In genomic region chr3:57911831-57912596, GRCm38 (mm10) we compare ENCODE assay signal across 8 mouse cellular contexts.
DNase-seq lines count a peak whose midpoint lies in the region; ATAC-seq and TF ChIP-seq lines count a peak whose summit lies in the region.

No protein-coding gene starts in this region.

- no peaks in the 10 kb centered on the region for H3K9me3 ChIP-seq in ES-E14 (ENCODE audit: control insufficient read depth, insufficient read depth, low read depth, low read length)
- no peaks in the 10 kb centered on the region for H3K9me3 ChIP-seq in lung, embryonic 16.5 days (ENCODE audit: control insufficient read depth, low read length)

- ATAC-seq in lung, embryonic 16.5 days (ENCODE audit: low read depth), result peak; percentile 66
- ATAC-seq in megakaryocyte-erythroid progenitor cell, adult 5-6 weeks (replicated peaks; ENCODE audit: low FRiP score, low TSS enrichment, poor library complexity, severe bottlenecking), result no peak

- no peak overlapping the region for H3K27ac ChIP-seq in ES-E14 (ENCODE audit: insufficient read depth, low read depth, low read length, poor library complexity, severe bottlenecking)
- peak overlapping the region; percentile 73 for H3K27ac ChIP-seq in layer of hippocampus, adult 2 months
- no peak overlapping the region for H3K27ac ChIP-seq in lung, embryonic 16.5 days (ENCODE audit: low read length)

- TF ChIP-seq CTCF in layer of hippocampus, adult 2 months (conservative IDR thresholded peaks at IDR 0.05), result no peak

- 0 out of 4 replicates have a peak overlapping the region, but pooled peaks of 1 of the 2 experiments have one; percentile 44 for H3K4me3 ChIP-seq in ES-E14 (ENCODE audit: insufficient read depth in 1 of 2, low read depth in 1 of 2, low read length in 2 of 2, poor library complexity in 1 of 2, severe bottlenecking in 1 of 2)
- H3K4me3 ChIP-seq in layer of hippocampus, adult 2 months, result no peak overlapping the region; the same call in 1 of the 2 replicates
- 0 out of 2 replicates have a peak overlapping the region, but pooled peaks have one; percentile 19 for H3K4me3 ChIP-seq in lung, embryonic 16.5 days (ENCODE audit: low read length)

- H3K27me3 ChIP-seq in lung, embryonic 16.5 days (ENCODE audit: control insufficient read depth, insufficient read depth, low read depth, low read length), result no peaks in the 10 kb centered on the region

- peak; percentile 17 for DNase-seq in adrenal gland, adult 2 months
- DNase-seq in adrenal gland, postnatal 10 days, result no peak
- peak; percentile 11 for DNase-seq in ES-E14 (ENCODE audit: low read depth, low spot score)
- peak; percentile 17 for DNase-seq in forelimb bud, embryonic 11.5 days (ENCODE audit: low read depth, low spot score)
- DNase-seq in layer of hippocampus, adult 2 months (ENCODE audit: low spot score in 2 of 2), result peak; percentile 31 to 62
- DNase-seq in right cerebral cortex, postnatal 14 days, result peak; percentile 16

- WGBS in lung, embryonic 16.5 days, result 17% methylated on average over 16 of the region's 16 CpGs

- in situ Hi-C loops in ES-E14 (cut with MboI; ENCODE audit: low sequenced_read_pairs in 2 of 2, unreplicated experiment in 2 of 2), result no loop called here

- peak overlapping the region; percentile 35 for H3K4me2 ChIP-seq in lung, embryonic 16.5 days (ENCODE audit: low read depth, low read length)

- no peak overlapping the region for H3K9ac ChIP-seq in ES-E14 (ENCODE audit: insufficient read depth, low read depth, low read length, poor library complexity, severe bottlenecking)
- no peak overlapping the region for H3K9ac ChIP-seq in lung, embryonic 16.5 days (ENCODE audit: low read length)

- H3K4me1 ChIP-seq in ES-E14 (ENCODE audit: control insufficient read depth in 2 of 2, insufficient read depth in 2 of 2, low read length in 2 of 2, poor library complexity in 1 of 2), result peaks cover 2 to 5% of the 10 kb centered on the region in 2 experiments; a peak in 2 of 4 replicates
- H3K4me1 ChIP-seq in lung, embryonic 16.5 days (replicated peaks; ENCODE audit: control insufficient read depth, insufficient read depth, low read length), result no peaks in the 10 kb centered on the region

- no peaks in the 10 kb centered on the region for H3K36me3 ChIP-seq in ES-E14 (ENCODE audit: control insufficient read depth, insufficient read depth, low read length, poor library complexity, severe bottlenecking)
- H3K36me3 ChIP-seq in lung, embryonic 16.5 days (ENCODE audit: control insufficient read depth, insufficient read depth, low read length), result no peaks in the 10 kb centered on the region

TF ChIP-seq in ES-E14, 5 proteins besides CTCF, POLR2A, EP300 and RAD21:
- no peak for TF ChIP-seq ZNF384 (IDR thresholded peaks at IDR 0.05; ENCODE audit: low read depth, low read length)
- TF ChIP-seq HCFC1 (IDR thresholded peaks at IDR 0.05; ENCODE audit: borderline replicate concordance, insufficient read depth, low read length), result no peak
- no peak for TF ChIP-seq ZC3H11A (IDR thresholded peaks at IDR 0.05; ENCODE audit: borderline replicate concordance, low read depth, low read length)
- TF ChIP-seq MAFK (IDR thresholded peaks at IDR 0.05; ENCODE audit: insufficient read depth, low read depth, low read length), result 0 out of 2 replicates have a peak, but pooled peaks have one; percentile 43
